Mouse (Mus musculus) T-helper 2 cell (primary cell): ENCODE results near the gene Hes2.

Source experiments
- in situ Hi-C: fragments of 300-600 bp; cut with MboI, MseI; formaldehyde crosslinking; loops from one replicate; pipeline ENCODE4 v1.15.1; 2025; ENCODE audit warnings: high pct_unique_total_duplicates

Gene Hes2

DNA sequence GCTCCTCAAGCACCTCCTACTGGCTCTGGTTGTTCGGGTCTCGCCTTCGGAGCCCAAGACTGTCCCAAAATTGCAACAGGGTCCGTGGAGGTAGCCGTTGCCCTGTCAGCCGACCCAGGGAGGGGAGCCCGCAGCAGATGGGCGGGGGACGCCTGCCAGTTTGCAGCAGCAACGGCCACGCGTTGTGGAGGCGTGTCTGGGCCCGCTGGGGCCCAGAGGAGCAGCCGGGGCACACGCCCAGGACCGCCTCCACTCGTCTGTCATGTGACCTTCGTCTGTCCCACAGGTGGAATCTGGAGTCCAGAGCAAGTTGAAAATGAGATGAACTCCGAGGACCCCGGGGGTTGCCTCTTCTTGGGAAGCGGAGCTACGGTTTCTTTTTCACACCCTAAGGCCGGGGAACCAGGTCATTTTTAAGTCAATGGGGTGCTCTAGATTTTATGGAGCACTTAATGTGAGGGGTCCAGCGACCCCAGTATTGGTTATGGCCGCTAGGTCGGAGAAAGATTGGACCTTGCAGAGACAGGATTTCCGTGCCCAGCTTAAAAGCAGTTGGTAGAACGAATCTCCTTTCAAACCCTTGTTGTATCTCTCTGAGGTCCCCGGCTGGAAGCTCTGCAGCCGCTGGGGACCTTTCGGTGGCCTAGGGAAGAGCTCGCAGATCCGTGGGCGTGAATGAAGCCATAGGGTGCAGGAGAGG lies at the start of gene Hes2:
TSS of gene Hes2 (plus strand) at position 283 of the 700 bp plus-strand sequence.
- in situ Hi-C loops = loop anchor here (5.0 kb wide), 1 partner anchor 1984 kb away; the partner anchor contains the start of genes Trp73 and Wrap73

DNA sequence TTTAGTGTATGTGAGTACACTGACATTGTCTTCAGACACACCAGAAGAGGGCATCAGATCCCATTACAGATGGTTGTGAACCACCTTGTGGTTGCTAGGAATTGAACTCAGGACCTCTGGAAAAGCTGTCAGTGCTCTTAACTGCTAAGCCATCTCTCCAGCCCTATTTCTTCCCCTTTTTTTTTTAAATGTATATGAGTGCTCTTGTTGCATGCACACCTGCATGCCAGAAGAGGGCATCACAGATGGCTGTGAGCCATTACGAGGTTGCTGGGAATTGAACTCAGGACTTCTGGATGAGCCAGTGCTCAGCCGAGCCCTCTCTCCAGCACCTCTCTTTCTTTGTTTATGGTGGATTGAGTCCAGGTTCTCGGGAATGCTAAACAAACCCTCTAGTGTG lies 49.2 kb upstream of the Hes2 start:
- in situ Hi-C loops = no loop called here

DNA sequence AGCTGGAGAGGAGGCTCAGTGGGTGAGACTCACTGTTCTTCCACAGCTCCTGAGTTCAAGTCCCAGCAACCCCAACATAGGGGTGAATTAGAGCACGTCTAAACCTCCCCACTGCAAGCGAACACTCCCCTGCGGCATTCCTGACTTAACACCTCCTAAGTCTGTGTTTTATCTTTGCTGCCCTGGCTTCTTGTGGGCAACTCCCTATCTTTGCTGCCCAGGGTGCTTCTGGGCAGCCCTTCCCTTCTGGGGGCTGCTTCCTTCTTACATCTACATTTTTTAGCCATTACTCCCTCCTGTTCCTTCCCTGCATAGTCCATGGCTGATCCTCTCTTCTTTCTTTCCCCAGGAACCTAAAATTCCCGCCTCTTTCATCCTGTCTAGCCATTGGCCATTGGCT lies 48.0 kb upstream of the Hes2 start:
- in situ Hi-C loops = no loop called here

DNA sequence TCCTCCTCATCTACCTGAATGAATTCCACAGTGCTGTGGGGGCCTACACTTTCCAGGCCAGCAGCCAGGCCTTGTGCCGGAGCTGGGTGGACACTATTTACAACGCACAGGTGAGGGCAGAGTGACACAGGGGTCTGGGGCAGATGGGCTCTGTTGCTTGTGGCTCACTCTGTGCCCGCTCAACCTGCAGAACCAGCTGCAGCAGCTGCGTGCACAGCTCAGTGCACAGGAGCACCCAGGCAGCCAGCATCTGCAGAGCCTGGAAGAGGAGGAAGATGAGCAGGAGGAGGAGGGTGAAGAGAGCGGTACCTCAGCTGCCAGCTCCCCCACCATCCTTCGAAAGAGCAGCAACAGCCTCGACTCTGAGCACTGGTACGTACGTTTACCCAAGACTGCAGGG lies 46.3 kb upstream of the Hes2 start:
- in situ Hi-C loops = no loop called here

DNA sequence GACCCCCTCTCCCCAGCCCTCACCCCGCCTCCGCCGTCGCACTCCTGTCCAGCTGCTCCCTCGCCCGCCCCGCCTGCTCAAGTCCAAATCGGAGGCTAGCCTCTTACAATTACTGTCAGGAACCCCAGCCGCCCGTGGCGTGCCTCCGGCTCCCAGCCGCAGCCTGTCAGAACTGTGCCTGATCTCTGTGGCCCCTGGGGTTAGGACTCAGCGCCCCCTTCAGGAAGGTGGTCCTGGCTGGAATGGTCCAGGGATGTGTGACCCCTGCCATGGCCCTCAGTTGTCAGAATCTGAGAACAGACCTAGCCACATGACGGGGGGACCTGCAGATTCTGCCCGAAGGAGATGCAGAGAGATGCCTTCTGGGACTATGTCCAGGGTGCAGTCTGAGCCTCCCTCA lies 44.6 kb upstream of the Hes2 start:
- in situ Hi-C loops = no loop called here

DNA sequence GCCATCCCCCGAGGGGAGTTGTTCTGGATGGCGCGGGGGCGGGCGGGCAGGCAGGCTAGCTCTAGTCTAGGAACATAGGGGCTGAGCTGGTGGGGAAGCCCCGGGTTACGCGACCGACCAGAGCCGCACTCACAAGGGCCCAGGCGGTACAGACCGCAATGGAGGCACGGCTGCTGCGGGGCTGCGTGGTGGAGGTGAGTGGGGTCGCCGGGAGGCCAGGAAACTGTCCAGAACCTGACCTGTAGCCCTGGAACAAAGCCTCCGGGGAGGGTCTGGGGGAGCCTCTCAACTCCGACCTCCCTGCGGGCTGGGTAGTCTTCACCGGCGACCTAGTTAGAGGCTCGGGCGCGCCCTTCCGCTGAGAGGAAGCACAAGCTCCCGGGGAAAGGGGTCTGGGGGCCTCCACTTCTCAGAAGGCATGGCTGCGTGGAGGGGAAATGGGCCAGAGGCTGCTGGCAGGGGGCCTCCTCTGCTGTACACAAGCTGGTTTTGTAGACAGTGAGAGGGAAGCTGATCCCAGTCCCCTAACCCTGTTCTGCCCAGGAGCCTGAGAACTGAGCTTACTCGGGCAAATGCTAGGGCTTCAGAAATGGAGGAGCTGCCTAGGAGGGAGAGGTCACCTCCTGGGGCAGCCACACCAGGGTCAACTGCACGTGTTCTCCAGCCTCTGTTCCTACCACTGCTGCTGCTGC lies 42.6 kb upstream of the Hes2 start, which contains the start of gene Tnfrsf25:
TSS of gene Tnfrsf25 (plus strand) at position 14 of the 692 bp plus-strand sequence.
- in situ Hi-C loops = no loop called here

DNA sequence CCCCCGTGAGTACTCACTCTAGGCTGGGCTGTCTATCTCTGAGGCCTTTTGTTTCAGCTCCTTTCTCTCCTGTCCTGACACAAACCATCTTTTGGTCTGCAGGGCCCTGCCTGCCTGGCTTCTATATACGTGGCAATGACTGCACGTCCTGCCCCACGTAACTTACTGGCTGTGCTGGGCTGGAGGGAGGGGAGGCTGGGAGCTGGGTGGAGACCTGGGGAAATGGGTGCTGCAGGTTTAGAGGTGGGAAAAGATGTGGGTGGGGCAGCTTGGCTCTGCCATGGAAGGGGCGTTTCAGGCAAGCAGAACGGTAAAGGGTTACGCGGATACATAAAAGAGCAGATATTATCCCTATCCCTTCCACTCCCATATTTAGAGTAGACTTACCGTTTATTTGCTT lies 41.1 kb upstream of the Hes2 start:
- in situ Hi-C loops = no loop called here

DNA sequence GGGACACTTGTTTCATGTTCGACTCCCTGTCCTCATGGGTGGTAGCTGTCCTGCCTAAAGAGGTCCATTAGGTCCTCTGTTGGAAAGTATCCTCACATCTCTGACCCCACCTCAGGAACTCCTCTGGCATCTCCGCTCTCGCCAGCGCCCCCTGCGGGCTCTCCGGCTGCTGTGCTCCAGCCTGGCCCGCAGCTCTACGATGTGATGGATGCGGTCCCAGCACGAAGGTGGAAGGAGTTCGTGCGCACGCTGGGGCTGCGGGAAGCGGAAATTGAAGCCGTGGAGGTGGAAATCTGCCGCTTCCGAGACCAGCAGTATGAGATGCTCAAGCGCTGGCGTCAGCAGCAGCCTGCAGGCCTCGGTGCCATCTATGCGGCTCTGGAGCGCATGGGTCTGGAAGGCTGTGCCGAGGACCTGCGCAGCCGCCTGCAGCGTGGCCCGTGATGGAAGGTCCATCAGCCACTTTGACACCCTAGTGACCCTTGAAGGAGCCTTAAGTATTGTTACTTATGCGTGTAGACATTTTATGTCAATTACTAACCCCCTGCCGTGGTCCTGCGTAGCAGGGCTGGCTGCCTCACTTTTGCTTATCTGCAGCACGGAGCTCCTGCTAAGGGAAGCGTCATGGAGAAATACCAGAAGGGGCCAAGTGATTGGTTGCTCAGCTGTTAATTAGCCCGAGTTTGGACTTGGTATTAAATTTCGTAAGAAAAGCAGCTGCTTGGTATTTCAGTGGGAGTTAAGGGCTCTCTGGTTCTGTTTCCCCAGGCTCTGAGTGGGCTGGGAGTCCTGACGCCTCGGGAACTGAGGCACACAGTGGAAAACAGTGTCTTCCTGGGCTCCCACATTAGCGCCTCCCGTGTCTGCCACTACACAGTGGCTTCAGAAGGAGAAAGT lies 39.0 kb upstream of the Hes2 start:
- in situ Hi-C loops = no loop called here

DNA sequence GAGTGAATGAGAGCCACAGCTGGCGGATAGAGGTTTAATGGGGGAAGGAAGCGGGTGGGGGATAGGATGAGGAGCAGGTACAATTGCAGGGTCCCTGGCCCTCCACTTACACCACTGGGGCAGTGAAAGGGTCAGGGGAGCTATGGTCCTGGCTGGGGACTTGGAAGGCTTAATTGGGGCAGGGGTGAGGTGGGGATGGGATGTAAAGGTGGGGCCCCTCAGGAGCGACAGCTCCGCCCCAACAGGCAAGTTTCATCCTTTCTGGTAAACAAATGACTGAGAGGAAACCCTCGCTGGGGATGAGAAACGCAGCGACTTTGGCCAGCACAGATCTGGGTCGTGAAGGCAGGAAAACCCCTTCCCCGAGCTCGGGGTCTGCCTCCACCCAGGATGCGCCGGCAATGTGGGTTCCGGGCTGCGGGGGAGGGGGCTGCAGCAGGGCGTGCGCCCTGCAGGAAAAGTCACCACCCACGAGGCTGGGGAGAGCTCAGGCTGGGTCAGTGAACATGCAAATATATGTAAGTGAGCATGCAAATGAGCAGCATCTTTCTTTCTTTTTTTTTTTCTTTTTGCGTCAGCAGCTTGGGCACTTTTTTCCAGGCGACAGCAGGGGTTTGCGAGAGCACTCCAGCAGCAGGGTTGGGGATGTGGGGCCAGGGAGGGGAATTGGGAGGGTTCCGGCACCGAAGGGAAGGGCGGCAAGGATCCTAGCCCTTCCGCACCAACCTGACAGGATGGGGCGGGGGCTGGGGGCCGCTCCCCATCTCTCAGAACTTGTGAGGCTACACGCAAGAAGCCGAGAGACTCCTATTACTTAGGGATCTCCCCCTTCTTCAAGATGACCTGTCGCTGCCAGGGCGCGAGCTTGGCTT lies 38.1 kb upstream of the Hes2 start:
- in situ Hi-C loops = no loop called here

DNA sequence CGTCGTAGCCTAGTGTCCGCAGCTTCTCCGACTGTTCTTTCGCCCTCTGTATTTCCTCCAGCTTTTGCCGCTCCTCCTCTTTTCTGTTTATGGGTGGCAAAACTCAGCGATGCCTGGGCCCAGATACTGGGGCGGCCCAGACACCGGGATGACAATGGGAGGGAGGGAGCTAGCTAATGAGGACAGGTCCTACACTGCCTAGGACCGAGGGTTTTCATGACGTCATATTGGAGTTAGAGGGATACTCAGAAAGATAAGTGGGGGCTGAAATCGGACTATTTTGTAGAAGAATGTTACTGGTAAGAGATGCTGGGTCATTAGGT lies 37.5 kb upstream of the Hes2 start:
- in situ Hi-C loops = no loop called here

DNA sequence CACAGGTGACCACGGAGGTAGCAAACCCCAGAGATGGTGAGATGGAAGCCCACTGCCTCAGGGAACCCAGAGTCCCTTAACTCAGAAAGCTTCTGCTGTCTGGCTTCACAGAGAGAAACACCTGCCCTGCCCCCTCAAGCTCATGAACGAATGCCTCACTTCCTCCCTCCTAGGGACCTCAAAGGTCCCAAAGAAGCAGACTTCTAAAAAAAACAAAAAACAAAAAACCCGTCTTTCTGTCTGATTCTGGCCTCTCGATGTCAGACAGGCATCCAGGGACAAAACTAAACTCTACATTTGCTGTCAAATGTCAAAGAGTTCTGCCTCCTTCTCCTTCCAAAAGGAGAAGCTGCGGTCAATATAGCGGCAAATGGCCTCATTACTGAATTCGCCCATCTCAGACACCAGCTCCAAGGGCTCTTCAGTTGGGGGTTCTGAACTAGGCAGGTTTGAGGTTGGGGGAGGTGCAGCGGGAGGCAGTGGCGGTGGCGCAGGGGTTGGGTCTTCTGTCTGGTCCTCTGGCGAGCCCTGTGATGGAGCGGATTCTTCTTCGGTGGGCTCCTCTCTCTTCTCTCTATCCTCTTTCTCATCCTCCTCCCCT lies 34.2 kb upstream of the Hes2 start:
- in situ Hi-C loops = no loop called here

DNA sequence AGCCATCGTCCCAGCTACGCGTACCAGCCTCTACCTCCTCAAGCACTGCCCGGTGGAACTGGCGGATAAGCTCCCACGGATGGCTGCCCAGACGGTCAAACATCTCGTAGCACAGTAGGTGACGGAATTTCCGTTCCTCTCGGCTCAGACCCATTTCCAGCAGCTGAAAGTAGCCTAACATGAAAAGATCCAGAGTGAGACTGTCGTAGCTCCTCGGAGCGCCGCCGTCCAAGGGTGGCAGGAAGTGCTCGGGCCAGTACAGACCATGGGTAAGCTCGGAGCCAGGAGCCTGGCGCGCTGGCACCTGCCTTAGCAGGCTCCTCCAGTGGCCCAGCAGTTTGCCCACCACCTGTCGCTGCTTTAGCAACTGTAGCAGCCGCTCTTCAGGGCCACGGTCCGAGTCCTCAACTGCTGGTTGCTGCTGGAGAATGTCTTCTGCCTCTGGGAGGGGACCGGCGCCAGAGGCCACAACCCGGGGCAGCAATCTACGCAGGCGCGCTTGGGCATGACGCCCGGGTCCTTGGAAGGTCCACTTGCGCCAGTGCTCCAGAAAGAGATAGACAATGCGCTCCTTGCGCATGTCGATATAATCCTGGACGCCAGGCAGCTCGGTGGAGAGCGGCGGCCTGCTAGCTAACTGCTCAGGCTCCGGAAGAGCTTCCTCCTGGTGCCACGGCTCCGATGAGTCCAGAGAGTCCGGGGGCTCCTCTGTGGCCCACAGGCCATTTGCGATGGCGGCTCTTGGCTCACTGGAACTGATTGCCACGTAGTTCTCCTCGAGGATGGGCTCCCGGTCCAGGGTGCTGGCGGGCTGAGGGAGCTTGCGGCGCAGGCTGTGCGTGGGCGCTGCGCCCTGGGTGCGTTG lies 33.3 kb upstream of the Hes2 start:
- in situ Hi-C loops = no loop called here

DNA sequence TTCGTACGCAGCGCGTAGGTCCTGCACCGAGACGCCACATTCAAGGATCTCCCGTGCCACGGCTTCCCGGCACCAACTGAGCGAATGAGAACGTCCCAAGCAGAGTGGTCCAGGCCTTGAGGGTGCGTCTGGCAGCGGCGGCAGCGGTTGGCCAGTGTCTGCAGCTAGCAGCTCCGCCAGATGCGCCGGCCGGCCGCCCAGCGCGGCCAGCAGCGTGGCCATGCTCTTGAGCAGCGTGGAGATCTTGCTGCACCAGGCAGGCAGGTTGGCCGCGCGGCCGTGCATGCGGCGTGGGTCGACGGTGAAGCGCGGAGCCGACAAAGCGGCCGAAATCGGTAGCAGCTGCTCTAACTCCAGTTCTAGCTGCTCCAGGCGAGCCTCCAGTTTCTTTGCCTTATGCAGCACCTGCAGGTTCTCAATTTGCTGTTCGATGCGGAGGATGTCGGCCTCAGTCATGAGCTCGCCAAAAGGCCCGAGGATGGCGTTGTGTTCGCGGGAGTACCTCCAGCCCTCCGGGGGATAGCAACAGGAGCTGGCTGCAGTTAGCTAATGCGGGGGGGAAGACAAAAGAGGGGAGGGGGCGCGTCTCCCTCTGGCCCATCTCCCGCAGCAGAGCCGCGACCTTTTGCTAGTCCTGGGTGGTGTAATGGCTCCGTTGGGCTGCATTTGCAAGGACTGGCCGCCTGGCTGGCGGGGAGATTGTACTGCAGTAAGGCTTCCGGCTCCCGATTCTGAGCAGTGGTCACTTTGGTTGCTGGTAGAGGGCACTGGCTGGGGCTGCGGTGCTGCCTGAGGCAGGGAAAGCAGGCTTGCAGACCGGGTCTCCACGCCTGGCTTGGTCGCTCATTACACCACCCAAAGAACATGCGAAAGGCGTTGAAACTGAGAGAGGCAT lies 32.4 kb upstream of the Hes2 start:
- in situ Hi-C loops = no loop called here

DNA sequence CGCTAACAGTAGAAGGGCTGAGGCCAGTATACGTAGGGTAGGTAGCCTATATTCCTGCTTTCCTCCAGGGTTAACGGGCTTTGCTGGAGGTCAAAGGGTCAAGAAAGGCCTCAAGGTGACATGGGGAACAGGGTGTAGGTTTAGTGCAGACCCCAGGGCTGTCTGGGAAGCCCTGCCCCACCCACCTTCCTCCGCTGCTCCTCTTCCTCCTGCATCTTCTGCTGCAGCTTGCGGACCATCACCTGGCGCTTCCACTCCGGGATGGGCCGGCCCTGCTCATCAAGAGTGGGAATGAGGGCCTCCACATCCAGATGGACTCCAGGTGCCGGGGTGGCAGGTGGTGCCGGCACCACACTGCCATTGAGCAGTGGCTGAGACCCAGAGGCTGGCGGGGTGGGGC lies 30.8 kb upstream of the Hes2 start:
- in situ Hi-C loops = no loop called here

DNA sequence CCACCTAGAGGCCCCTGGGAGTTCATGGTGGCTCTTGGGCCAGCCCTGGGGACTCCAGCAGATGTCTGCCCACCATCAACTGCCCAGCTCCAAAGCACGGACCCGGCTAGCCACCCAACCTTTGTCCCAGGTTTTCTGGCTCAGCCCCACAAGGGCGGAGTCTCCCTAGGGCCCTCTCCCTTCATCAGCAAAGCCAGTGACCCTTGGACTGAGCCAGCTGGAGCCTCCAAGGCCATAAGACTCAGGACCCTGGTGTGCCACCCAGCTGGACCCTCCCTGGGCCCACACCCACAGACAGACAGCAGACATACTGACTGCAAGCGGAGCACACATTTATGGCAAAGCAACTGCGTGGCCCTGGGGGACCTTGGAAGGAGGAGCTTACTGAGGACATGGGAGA lies 29.9 kb upstream of the Hes2 start:
- in situ Hi-C loops = no loop called here

DNA sequence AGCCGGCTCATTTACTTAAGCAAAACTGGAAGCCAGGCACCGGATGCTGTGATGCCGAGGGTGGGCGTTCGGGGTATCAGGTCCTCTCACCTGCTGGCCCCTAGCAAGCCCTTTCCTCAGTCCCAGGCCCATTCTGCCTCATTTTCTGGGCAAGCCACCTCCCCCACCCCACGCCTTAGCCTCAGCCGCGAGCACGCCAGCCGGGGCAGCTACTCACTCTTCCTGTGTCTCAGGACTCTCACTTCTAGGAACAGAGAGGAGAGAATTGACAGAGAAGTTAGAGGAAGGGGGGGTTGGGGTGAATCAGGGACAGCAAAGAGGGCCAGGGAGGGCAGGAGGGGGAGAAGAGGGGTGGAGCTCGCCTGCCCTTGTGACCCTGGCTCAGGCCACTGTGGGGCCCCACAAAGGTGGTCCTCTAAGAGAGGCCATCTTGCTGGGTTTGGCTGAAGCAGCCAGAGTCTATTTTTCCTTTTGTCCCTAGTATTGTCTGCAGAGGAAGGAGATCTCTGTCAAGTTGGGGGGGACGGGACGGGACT lies 29.2 kb upstream of the Hes2 start:
- in situ Hi-C loops = no loop called here

DNA sequence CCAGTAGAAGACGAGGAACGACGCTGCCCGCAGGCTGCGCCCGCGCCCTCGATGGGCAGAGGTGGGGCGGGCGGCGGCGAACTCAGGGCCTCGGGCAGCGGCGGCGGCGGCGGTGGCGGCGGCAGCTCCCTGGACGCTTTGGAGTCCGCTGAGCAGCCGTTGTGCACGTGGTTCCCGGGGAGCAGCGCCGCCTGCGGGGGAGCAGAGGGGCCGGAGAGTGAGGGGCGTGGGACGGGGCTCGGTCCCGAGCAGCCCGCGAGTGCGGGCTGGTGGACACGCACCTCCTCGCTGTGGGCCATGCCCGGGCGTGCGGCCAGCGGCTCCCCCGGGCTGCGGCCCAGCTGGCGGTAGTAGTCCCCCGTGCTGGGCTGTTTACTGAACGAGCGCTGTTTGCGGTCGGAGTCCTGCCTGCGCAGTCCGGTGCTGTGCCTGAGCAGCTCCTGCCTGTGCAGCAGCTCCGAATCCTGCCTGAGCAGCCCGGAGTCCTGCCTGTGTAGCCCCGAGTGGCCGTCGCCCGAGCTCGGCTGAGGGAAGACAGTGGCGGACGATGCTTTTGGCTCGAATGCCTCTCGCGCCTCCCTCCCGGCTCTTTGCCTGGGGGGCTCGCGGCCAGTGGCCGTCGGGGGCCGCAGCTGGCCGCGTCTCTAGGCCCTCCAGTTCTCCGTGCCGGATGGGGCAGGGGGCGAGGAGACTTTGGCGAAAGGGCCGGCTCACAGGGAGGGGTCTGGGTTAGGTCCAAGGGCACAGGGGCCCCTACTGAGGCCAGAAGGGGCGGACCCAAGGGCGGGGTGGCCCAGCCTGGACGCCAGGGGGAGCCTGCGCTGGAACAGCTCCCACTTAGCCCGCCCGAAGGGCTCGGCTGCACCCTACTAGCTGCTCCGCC lies 27.7 kb upstream of the Hes2 start:
- in situ Hi-C loops = no loop called here
